Mouse (Mus musculus) heart, adult 2 months (tissue): ENCODE measurements around the gene Clcnka. TPM values are rescaled to one million over a fixed set of nuclear protein-coding genes. Genes with fewer than 3 reads are reported as not detected.

Experiments
- DNase-seq, 2 experiments: peaks; one replicate each; pipeline ENCODE4 v3.0.0; 2021
- H3K27ac ChIP-seq: fragments of 200-600 bp; 2 replicates; pipeline ENCODE4 v1.8.1; 2022
- H3K27me3 ChIP-seq: fragments of 200-500 bp; 2 replicates; pipeline ENCODE4 v1.6.1; 2012; ENCODE audit warnings: mild to moderate bottlenecking, low read length, inconsistent platforms, mixed read lengths; ENCODE audit not compliant: control insufficient read depth, insufficient read depth
- H3K36me3 ChIP-seq: fragments of 200-500 bp; 2 replicates; pipeline ENCODE4 v1.6.1; 2012; ENCODE audit warnings: low read length, inconsistent platforms; ENCODE audit not compliant: control insufficient read depth, insufficient read depth
- H3K4me1 ChIP-seq: fragments of 200-500 bp; 2 replicates; pipeline ENCODE4 v1.6.1; 2011; ENCODE audit warnings: low read length; ENCODE audit not compliant: control insufficient read depth, insufficient read depth
- H3K4me3 ChIP-seq: fragments of 200-600 bp; 2 replicates; pipeline ENCODE4 v1.8.1; 2022
- H3K79me2 ChIP-seq: fragments of 200-500 bp; replicated peaks from 2 replicates; pipeline ENCODE4 v1.6.1; 2012; ENCODE audit warnings: mild to moderate bottlenecking, inconsistent platforms, low read length, moderate library complexity, mixed read lengths; ENCODE audit not compliant: control insufficient read depth, insufficient read depth
- H3K9ac ChIP-seq: fragments of 200-500 bp; 2 replicates; pipeline ENCODE4 v1.6.1; 2012; ENCODE audit warnings: low read depth, mild to moderate bottlenecking, control low read depth, inconsistent platforms, low read length, mixed read lengths
- CTCF ChIP-seq: fragments of 200-600 bp; IDR thresholded peaks from 2 replicates; pipeline ENCODE4 v1.8.1; 2022; ENCODE audit warnings: antibody characterized with exemption, mild to moderate bottlenecking, moderate library complexity
- EP300 ChIP-seq: fragments of 200-500 bp; IDR thresholded peaks from 2 replicates; pipeline ENCODE4 v1.6.1; 2011; ENCODE audit warnings: low read depth, low read length, control low read depth; ENCODE audit not compliant: insufficient read depth
- POLR2A ChIP-seq: fragments of 200-500 bp; IDR thresholded peaks from 2 replicates; pipeline ENCODE4 v1.6.1; 2011; ENCODE audit warnings: mild to moderate bottlenecking, low read depth, low read length, control low read depth; ENCODE audit not compliant: insufficient read depth
- WGBS: fragments of 180-500 bp; shearing (Covaris S2); methylation state at CpG from one replicate; pipeline ENCODE4 v1.1.7; 2018; 5-methylcytosine and 5-hydroxymethylcytosine counted together
- intact Hi-C: fragments of 180-260 bp; cut with DNase I; formaldehyde crosslinking; loops from one replicate; pipeline ENCODE4 v1.15.1; 2025
- polyA plus RNA-seq: library from polyadenylated mRNA; depleted of rRNA; stranded (reverse); fragments of >200 nt; gene quantifications from 2 replicates; pipeline ENCODE4 v1.2.3, GENCODE M21; 2012
- total RNA-seq, 2 experiments: library from RNA; stranded (reverse); gene quantifications; 2 replicates each; pipeline ENCODE4 v1.2.3; 2021

The Clcnka gene
- total and polyA plus RNA-seq, 3 experiments, result 0.04 TPM; not detected in 2

DNA sequence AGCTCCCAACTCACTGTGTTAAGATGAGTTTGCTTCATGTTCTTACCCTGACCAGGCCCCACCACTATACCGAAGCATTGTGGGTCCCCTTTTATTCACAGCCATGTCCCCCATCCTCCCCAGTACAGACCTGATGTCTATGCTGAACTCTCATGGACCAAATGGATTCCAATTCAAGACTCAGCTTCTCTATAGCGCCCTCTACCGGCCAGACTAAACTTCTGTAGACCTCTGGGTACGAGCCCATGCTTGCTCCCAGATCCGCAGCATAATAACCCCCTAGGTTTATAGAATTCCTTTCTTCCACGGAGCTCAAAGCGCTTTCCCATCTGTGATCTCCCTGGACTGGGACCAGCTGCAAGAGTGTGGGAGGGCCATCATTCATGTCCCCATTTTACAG lies 37.7 kb downstream of the Clcnka start:
- DNase-seq, result no peak
- no peaks in the 10 kb centered on the region for H3K79me2 ChIP-seq
- no peak overlapping the region for H3K27ac ChIP-seq
- H3K4me1 ChIP-seq, result peaks cover 3% of the 10 kb centered on the region
- no peak for TF ChIP-seq POLR2A
- peak; percentile 66 for TF ChIP-seq CTCF
- intact Hi-C loops, result loop anchor here (5.0 kb wide), 1 partner anchor 34 kb away; no protein-coding TSS in a partner anchor
- H3K27me3 ChIP-seq, result no peaks in the 10 kb centered on the region
- H3K36me3 ChIP-seq, result no peaks in the 10 kb centered on the region
- WGBS, result 45% methylated on average over 7 of the region's 7 CpGs
- H3K9ac ChIP-seq, result no peak overlapping the region
- no peak overlapping the region for H3K4me3 ChIP-seq

- intact Hi-C loops, result no loop called here
- Histone ChIP-seq H3K36me3 (no peaks in the 10 kb centered on the region), H3K4me1 (peaks cover 3% of the 10 kb centered on the region), H3K27me3 (no peaks in the 10 kb centered on the region), H3K9ac (no peak overlapping the region), H3K79me2 (no peaks in the 10 kb centered on the region), H3K4me3 (no peak overlapping the region), H3K27ac (no peak overlapping the region)
- TF ChIP-seq POLR2A (no peak), CTCF (no peak), EP300 (no peak)
- no peak for DNase-seq
- WGBS, result 96% methylated on average over 6 of the region's 6 CpGs
Observed at GRCm38 (mm10) chr4:141359222-141359621, 39.3 kb downstream of the Clcnka start.

- intact Hi-C loops, result no loop called here
- no peaks in the 10 kb centered on the region for H3K27me3 ChIP-seq
- H3K27ac ChIP-seq, result no peak overlapping the region
- DNase-seq, result no peak
- H3K9ac ChIP-seq, result no peak overlapping the region
- H3K36me3 ChIP-seq, result no peaks in the 10 kb centered on the region
- H3K4me3 ChIP-seq, result no peak overlapping the region
- H3K4me1 ChIP-seq, result peaks cover 9% of the 10 kb centered on the region
- TF ChIP-seq POLR2A (no peak), EP300 (no peak), CTCF (no peak)
- H3K79me2 ChIP-seq, result no peaks in the 10 kb centered on the region
Observed at GRCm38 (mm10) chr4:141357811-141358210, 40.7 kb downstream of the Clcnka start.

DNA sequence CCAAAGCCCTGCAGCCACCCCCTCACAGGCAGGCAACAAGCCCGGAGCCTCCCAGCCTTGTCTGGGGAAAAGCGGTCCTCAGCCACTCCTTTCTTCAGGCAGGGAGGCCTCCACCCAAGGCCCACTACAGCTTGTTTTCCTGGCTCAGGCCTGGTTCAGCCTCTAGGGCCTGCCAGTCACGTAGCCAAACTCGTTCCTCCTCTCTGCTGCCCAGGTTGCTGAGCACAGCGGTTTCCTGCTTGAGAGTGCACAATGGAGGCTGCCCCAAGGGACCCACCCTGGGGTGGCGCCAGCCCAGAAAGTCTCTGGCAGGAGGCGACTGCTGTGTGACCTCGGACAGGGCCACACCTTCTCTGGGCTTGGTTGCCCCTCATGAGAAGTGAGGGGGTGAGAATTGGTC lies 44.7 kb downstream of the Clcnka start:
- peak overlapping the region; percentile 60 for H3K27ac ChIP-seq
- no peak overlapping the region; the same call in 1 of the 2 replicates for H3K9ac ChIP-seq
- 40% methylated on average over 8 of the region's 8 CpGs for WGBS
- H3K4me3 ChIP-seq, result no peak overlapping the region
- no peak for TF ChIP-seq POLR2A
- peak; percentile 67; the same call in 1 of the 2 replicates for TF ChIP-seq EP300
- 0 out of 2 replicates have a peak, but pooled peaks have one; percentile 4 for TF ChIP-seq CTCF
- no peaks in the 10 kb centered on the region for H3K27me3 ChIP-seq
- no peaks in the 10 kb centered on the region for H3K79me2 ChIP-seq
- H3K4me1 ChIP-seq, result peaks cover 9% of the 10 kb centered on the region
- DNase-seq, result peak; percentile 78 to 79
- H3K36me3 ChIP-seq, result no peaks in the 10 kb centered on the region
- intact Hi-C loops, result no loop called here

GRCm38 (mm10) chr4:141352986-141353385 lies 45.5 kb downstream of the Clcnka start:
- Histone ChIP-seq H3K36me3 (no peaks in the 10 kb centered on the region), H3K27me3 (no peaks in the 10 kb centered on the region), H3K79me2 (no peaks in the 10 kb centered on the region), H3K27ac (peak overlapping the region; percentile 60; the same call in 1 of the 2 replicates), H3K9ac (no peak overlapping the region), H3K4me3 (no peak overlapping the region), H3K4me1 (peaks cover 9% of the 10 kb centered on the region)
- intact Hi-C loops, result no loop called here
- DNase-seq, result no peak
- 90% methylated on average over 5 of the region's 5 CpGs for WGBS
- TF ChIP-seq EP300, result no peak
- TF ChIP-seq CTCF, result no peak
- TF ChIP-seq POLR2A, result no peak

GRCm38 (mm10) chr4:141351972-141352371 lies 46.6 kb downstream of the Clcnka start:
- peaks cover 9% of the 10 kb centered on the region for H3K4me1 ChIP-seq
- WGBS, result 64% methylated on average over 7 of the region's 7 CpGs
- intact Hi-C loops, result no loop called here

More at GRCm38 (mm10) chr4:141351972-141352371, 46.6 kb downstream of the Clcnka start:
- Histone ChIP-seq H3K27ac (no peak overlapping the region), H3K27me3 (no peaks in the 10 kb centered on the region), H3K9ac (no peak overlapping the region), H3K79me2 (no peaks in the 10 kb centered on the region), H3K4me3 (no peak overlapping the region), H3K36me3 (no peaks in the 10 kb centered on the region)
- no peak for DNase-seq
- TF ChIP-seq CTCF (no peak), EP300 (no peak), POLR2A (no peak)
